Mouse (Mus musculus) ES-E14 (cell line): ENCODE results near the gene Itga1. TPM values are rescaled to one million over a fixed set of nuclear protein-coding genes. Genes with fewer than 3 reads are reported as not detected.

ENCODE experiments used
- DNase-seq: peaks from one replicate; pipeline ENCODE4 v3.0.0-alpha.2; 2013; ENCODE audit warnings: low read depth, low spot score
- H3K27ac ChIP-seq: 2 replicates; pipeline ENCODE4 v1.5.1; 2012; ENCODE audit warnings: low read depth, mild to moderate bottlenecking, low read length, moderate library complexity, mixed read lengths; ENCODE audit not compliant: poor library complexity, insufficient read depth, severe bottlenecking
- H3K36me3 ChIP-seq: 2 replicates; pipeline ENCODE4 v1.6.1; 2012; ENCODE audit warnings: mild to moderate bottlenecking, low read length, moderate library complexity, mixed read lengths; ENCODE audit not compliant: control insufficient read depth, poor library complexity, insufficient read depth, severe bottlenecking
- H3K4me1 ChIP-seq, 2 experiments: fragments of 150-350 bp in 1 of 2; sonication (generic) in 1 of 2; 2 replicates each; pipeline ENCODE4 v1.6.1; 2012; ENCODE audit warnings: low read length in 2 of 2, mild to moderate bottlenecking in 1 of 2, mixed read lengths in 1 of 2; ENCODE audit not compliant: control insufficient read depth in 2 of 2, insufficient read depth in 2 of 2, poor library complexity in 1 of 2
- H3K4me3 ChIP-seq, 2 experiments: fragments of 150-350 bp in 1 of 2; sonication (generic) in 1 of 2; 2 replicates each; pipeline ENCODE4 v1.5.1; 2012; ENCODE audit warnings: low read length in 2 of 2, low read depth in 1 of 2, mild to moderate bottlenecking in 1 of 2, mixed read lengths in 1 of 2; ENCODE audit not compliant: insufficient read depth in 1 of 2, poor library complexity in 1 of 2, severe bottlenecking in 1 of 2
- H3K9ac ChIP-seq: 2 replicates; pipeline ENCODE4 v1.6.1; 2012; ENCODE audit warnings: low read depth, mild to moderate bottlenecking, low read length, mixed read lengths; ENCODE audit not compliant: poor library complexity, insufficient read depth, severe bottlenecking
- H3K9me3 ChIP-seq: fragments of 150-350 bp; sonication (generic); 2 replicates; pipeline ENCODE4 v1.6.1; 2012; ENCODE audit warnings: low read depth, mild to moderate bottlenecking, low read length; ENCODE audit not compliant: control insufficient read depth, insufficient read depth
- CHD2 ChIP-seq: IDR thresholded peaks from 2 replicates; pipeline ENCODE4 v1.6.1; 2014; ENCODE audit warnings: mild to moderate bottlenecking, low read depth, low read length, inconsistent platforms
- HCFC1 ChIP-seq: IDR thresholded peaks from 2 replicates; pipeline ENCODE4 v1.6.1; 2012; ENCODE audit warnings: low read length, inconsistent platforms, borderline replicate concordance; ENCODE audit not compliant: insufficient read depth
- MAFK ChIP-seq: IDR thresholded peaks from 2 replicates; pipeline ENCODE4 v1.6.1; 2014; ENCODE audit warnings: mild to moderate bottlenecking, low read depth, low read length, inconsistent platforms; ENCODE audit not compliant: insufficient read depth
- ZC3H11A ChIP-seq: IDR thresholded peaks from 2 replicates; pipeline ENCODE4 v1.6.1; 2012; ENCODE audit warnings: low read depth, mild to moderate bottlenecking, inconsistent platforms, low read length, borderline replicate concordance
- ZNF384 ChIP-seq: IDR thresholded peaks from 2 replicates; pipeline ENCODE4 v1.6.1; 2012; ENCODE audit warnings: low read depth, low read length, inconsistent platforms
- in situ Hi-C, 2 experiments: fragments of 600-800 bp; cut with MboI; formaldehyde crosslinking; loops; one replicate each; pipeline ENCODE4 v1.15.1; 2025; ENCODE audit warnings: low sequenced_read_pairs in 2 of 2, inconsistent platforms in 1 of 2; ENCODE audit not compliant: unreplicated experiment in 2 of 2
- total RNA-seq: library from RNA; depleted of rRNA; stranded (reverse); fragments of 300-350 nt; gene quantifications from 2 replicates; pipeline ENCODE4 v1.2.3, GENCODE M21; 2012

The Itga1 gene
- total RNA-seq, 1 experiment: 2.0 TPM

- Histone ChIP-seq H3K4me1 (peaks cover 0 to 7% of the 10 kb centered on the region in 2 experiments; a peak in 2 of 4 replicates), H3K36me3 (no peaks in the 10 kb centered on the region), H3K9ac (no peak overlapping the region), H3K4me3 (no peak overlapping the region), H3K27ac (no peak overlapping the region), H3K9me3 (no peaks in the 10 kb centered on the region)
- no peak for TF ChIP-seq HCFC1
- TF ChIP-seq ZC3H11A: no peak
- TF ChIP-seq ZNF384: no peak
- TF ChIP-seq MAFK: no peak
- no peak for TF ChIP-seq CHD2
- DNase-seq: no peak
- in situ Hi-C loops: no loop called here
Observed at GRCm38 (mm10) chr13:115118195-115118594, 16.4 kb upstream of the Itga1 start.

DNA sequence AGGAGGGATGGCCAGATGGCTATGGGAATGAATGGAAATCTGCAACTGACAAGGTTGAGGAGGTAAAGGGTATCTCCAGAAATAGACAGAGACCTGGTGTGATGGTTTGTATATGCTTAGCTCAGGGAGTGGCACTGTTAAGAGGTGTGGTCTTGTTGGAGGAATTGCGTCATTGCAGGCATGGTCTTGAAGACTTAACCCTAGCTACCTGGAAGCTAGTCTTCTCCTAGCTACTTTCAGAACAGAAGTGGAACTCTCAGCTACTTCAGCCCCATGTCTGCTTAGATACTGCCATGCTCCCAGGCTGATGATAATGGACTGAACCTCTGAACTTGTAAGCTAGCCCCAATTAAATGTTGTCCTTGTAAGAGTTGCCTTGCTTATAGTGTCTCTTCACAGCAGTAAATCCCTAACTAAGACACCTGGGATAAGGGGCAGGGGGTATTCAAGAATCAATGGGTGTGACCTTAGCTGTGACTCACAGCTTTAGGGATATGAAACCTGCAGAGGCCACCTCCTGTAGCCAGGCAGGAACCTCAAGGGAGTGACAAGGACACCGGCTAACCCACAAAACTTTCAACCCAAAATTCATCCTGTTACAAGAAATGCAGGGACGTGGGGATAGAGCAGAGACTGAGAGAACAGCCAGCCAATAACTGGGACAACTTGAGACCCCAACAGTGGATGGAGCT is 15.3 kb upstream of the Itga1 start:
- TF ChIP-seq MAFK: no peak
- TF ChIP-seq ZNF384: no peak
- no peak for TF ChIP-seq CHD2
- TF ChIP-seq HCFC1: no peak
- TF ChIP-seq ZC3H11A: no peak
- no peaks in the 10 kb centered on the region for H3K36me3 ChIP-seq
- in situ Hi-C loops: no loop called here
- H3K4me1 ChIP-seq: peaks cover 0 to 7% of the 10 kb centered on the region in 2 experiments; a peak in 2 of 4 replicates
- H3K9me3 ChIP-seq: no peaks in the 10 kb centered on the region
- H3K9ac ChIP-seq: no peak overlapping the region
- no peak overlapping the region for H3K4me3 ChIP-seq
- no peak overlapping the region for H3K27ac ChIP-seq
- DNase-seq: no peak

DNA sequence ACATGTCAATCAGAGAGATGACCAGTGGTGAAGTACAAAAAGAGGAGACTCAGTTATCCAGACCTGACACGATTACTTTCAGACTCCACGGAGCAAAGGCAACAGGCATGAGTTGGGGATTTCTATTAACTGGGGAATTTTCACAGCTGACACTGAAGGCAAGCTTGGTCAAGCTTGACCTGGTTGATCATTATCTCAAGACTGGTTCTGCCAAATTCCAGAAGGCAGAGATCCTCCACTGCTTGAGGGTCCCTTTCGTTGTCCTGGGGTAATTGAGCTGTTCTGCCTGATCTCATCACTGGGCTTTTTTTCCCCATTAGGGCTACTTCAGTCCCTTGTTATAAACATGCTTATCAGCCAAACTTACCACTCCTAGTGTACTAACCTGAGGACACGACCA is 7.9 kb upstream of the Itga1 start:
- Histone ChIP-seq H3K9me3 (no peaks in the 10 kb centered on the region), H3K4me3 (no peak overlapping the region), H3K27ac (no peak overlapping the region), H3K36me3 (no peaks in the 10 kb centered on the region), H3K4me1 (no peaks in the 10 kb centered on the region; a peak in 1 of 4 replicates), H3K9ac (no peak overlapping the region)
- in situ Hi-C loops: no loop called here
- no peak for DNase-seq
- TF ChIP-seq HCFC1: no peak

GRCm38 (mm10) chr13:115107436-115107835 is 5.7 kb upstream of the Itga1 start:
- TF ChIP-seq ZC3H11A: no peak
- TF ChIP-seq ZNF384: no peak
- no peak for TF ChIP-seq HCFC1
- TF ChIP-seq CHD2: no peak
- no peak for TF ChIP-seq MAFK
- no peak overlapping the region for H3K4me3 ChIP-seq
- no peak overlapping the region for H3K9ac ChIP-seq
- DNase-seq: no peak
- no peaks in the 10 kb centered on the region for H3K36me3 ChIP-seq
- in situ Hi-C loops: no loop called here
- H3K4me1 ChIP-seq: no peaks in the 10 kb centered on the region; a peak in 1 of 4 replicates
- no peak overlapping the region for H3K27ac ChIP-seq
- no peaks in the 10 kb centered on the region for H3K9me3 ChIP-seq

DNA sequence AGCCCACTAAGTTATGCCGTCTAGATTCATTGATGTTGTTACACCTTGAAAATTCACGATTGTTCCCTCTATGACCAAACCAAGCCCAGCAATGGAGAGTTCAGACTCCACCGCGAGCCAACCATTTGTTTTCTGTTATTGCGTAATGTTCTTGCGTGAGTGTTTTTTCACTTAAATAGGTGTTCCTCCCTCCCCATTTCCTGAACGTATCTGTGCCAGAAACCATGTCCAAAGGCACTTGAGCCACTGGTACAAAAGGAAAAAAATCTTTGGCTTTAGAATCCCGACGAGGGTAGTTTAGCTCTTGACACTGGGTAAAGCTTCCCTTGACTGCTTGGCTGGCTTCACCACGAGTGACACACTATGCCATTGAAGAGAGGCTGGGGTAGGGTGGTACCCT is 4.4 kb upstream of the Itga1 start:
- H3K9ac ChIP-seq: no peak overlapping the region
- H3K4me1 ChIP-seq: no peaks in the 10 kb centered on the region; a peak in 1 of 4 replicates
- no peaks in the 10 kb centered on the region for H3K9me3 ChIP-seq
- H3K4me3 ChIP-seq: no peak overlapping the region
- in situ Hi-C loops: no loop called here
- no peak for TF ChIP-seq CHD2
- no peak for TF ChIP-seq MAFK
- no peak for TF ChIP-seq HCFC1
- no peak for TF ChIP-seq ZC3H11A
- no peak for TF ChIP-seq ZNF384
- no peak for DNase-seq
- no peak overlapping the region for H3K27ac ChIP-seq
- H3K36me3 ChIP-seq: no peaks in the 10 kb centered on the region
